21 mouse cellular contexts compared by ENCODE assay signal in genomic region chrX:143216626-143217025, GRCm38 (mm10).
A peak's percentile ranks its signal among the peaks of the same experiment; 100 is the strongest.
DNase-seq lines count a peak whose midpoint lies in the region; ATAC-seq and TF ChIP-seq lines count a peak whose summit lies in the region.
"Had no signal": no experiment of that assay in that cellular context is flagged by ENCODE, and none has a peak within 500 bp of the region (broad histone marks: within the 10 kb centered on the region; RNA-seq: fewer than 3 reads in every experiment).

No protein-coding gene starts in this region.

- DNase-seq in CH12.LX (ENCODE audit: extremely low read depth) (no peak), MEL (ENCODE audit: low read depth, low spot score) (no peak)
- DNase-seq in adrenal gland, adult 18-20 months (ENCODE audit: low spot score in 2 of 2): no peak
- DNase-seq: adrenal gland, adult 2 months; adrenal gland, adult 8-10 months; adrenal gland, postnatal 10 days; adrenal gland, postnatal 14 days; adrenal gland, postnatal 25 days; adrenal gland, postnatal 36 days; B cell, adult 2 months; cerebellum, adult 11 months; cerebellum, adult 11-12 months; cerebellum, adult 18-20 months; cerebellum, adult 2 months; cerebellum, adult 8-10 months; cerebellum, adult 9-10 months had no signal

- H3K4me1 ChIP-seq in CH12.LX (ENCODE audit: control insufficient read depth in 1 of 2, insufficient read depth in 2 of 2) (no peaks in the 10 kb centered on the region), MEL (ENCODE audit: control insufficient read depth in 1 of 2, insufficient read depth in 2 of 2, low read length in 2 of 2) (no peaks in the 10 kb centered on the region)
- no peaks in the 10 kb centered on the region for H3K4me1 ChIP-seq in intestine, embryonic 16.5 days (ENCODE audit: control insufficient read depth, insufficient read depth, low read length)

- no peak overlapping the region for H3K27ac ChIP-seq in CH12.LX (ENCODE audit: insufficient read depth, low read depth)
- no peak overlapping the region for H3K27ac ChIP-seq in MEL (ENCODE audit: control insufficient read depth, low read depth, low read length)
- no peak overlapping the region for H3K27ac ChIP-seq in intestine, embryonic 16.5 days (ENCODE audit: low read length)

- TF ChIP-seq RAD21 in CH12.LX (IDR thresholded peaks at IDR 0.05; ENCODE audit: low read depth, low read length) (no peak), MEL (IDR thresholded peaks at IDR 0.05; ENCODE audit: low read depth, low read length) (no peak)

- TF ChIP-seq POLR2A in CH12.LX (IDR thresholded peaks at IDR 0.05; ENCODE audit: low read depth, low read length) (no peak), MEL (IDR thresholded peaks at IDR 0.05; ENCODE audit: control insufficient read depth in 1 of 2, insufficient read depth in 1 of 2, low read depth in 1 of 2, low read length in 2 of 2, poor library complexity in 1 of 2) (no peak)

- WGBS in intestine, embryonic 16.5 days: 77% methylated on average over 1 of the region's 1 CpGs

- H3K9ac ChIP-seq in CH12.LX (ENCODE audit: insufficient read depth, low read depth) (no peak overlapping the region), MEL (ENCODE audit: control insufficient read depth, low read depth, low read length, poor library complexity, severe bottlenecking) (no peak overlapping the region)
- H3K9ac ChIP-seq in intestine, embryonic 16.5 days (ENCODE audit: low read depth, low read length): no peak overlapping the region

- dilution Hi-C loops in CH12.LX (cut with MboI; ENCODE audit: extremely low pct_ligation_motif_present, extremely low pct_unique_long_range_greater_than_20kb, low sequenced_read_pairs): no loop called here

- H3K27me3 ChIP-seq in CH12.LX (replicated peaks): no peaks in the 10 kb centered on the region
- no peaks in the 10 kb centered on the region for H3K27me3 ChIP-seq in MEL (ENCODE audit: control insufficient read depth in 1 of 2, insufficient read depth in 2 of 2, low read length in 2 of 2)
- H3K27me3 ChIP-seq in intestine, embryonic 16.5 days (replicated peaks; ENCODE audit: control insufficient read depth, insufficient read depth, low read length): no peaks in the 10 kb centered on the region

- H3K4me2 ChIP-seq in CH12.LX (ENCODE audit: insufficient read depth, low read depth, poor library complexity, severe bottlenecking): no peak overlapping the region
- no peak overlapping the region for H3K4me2 ChIP-seq in intestine, embryonic 16.5 days (ENCODE audit: low read depth, low read length)

- H3K9me3 ChIP-seq in CH12.LX (replicated peaks; ENCODE audit: low read length): no peaks in the 10 kb centered on the region
- H3K9me3 ChIP-seq in MEL (replicated peaks; ENCODE audit: insufficient read depth, low read length): no peaks in the 10 kb centered on the region
- H3K9me3 ChIP-seq in intestine, embryonic 16.5 days (ENCODE audit: control insufficient read depth, low read length): no peaks in the 10 kb centered on the region
- H3K9me3 ChIP-seq: G1E had no signal

- H3K79me2 ChIP-seq in CH12.LX (replicated peaks; ENCODE audit: control insufficient read depth, extremely low read depth, insufficient read depth, poor library complexity, severe bottlenecking) (no peaks in the 10 kb centered on the region), MEL (ENCODE audit: control insufficient read depth, insufficient read depth, low read length, poor library complexity) (no peaks in the 10 kb centered on the region)

- in situ Hi-C loops in CH12.LX (cut with MboI; ENCODE audit: low pct_ligation_motif_present, low pct_unique_long_range_greater_than_20kb, low sequenced_read_pairs): no loop called here

- H3K36me3 ChIP-seq in CH12.LX (replicated peaks in 1 of 2; ENCODE audit: control insufficient read depth in 1 of 2, insufficient read depth in 1 of 2, low read length in 1 of 2) (no peaks in the 10 kb centered on the region), MEL (ENCODE audit: control insufficient read depth in 1 of 2, insufficient read depth in 2 of 2, low read length in 2 of 2) (no peaks in the 10 kb centered on the region)
- no peaks in the 10 kb centered on the region for H3K36me3 ChIP-seq in intestine, embryonic 16.5 days (ENCODE audit: control insufficient read depth, insufficient read depth, low read length)
- H3K36me3 ChIP-seq: G1E had no signal

- no peak overlapping the region for H3K4me3 ChIP-seq in CH12.LX (replicated peaks in 1 of 3; ENCODE audit: low read depth in 2 of 3, low read length in 2 of 3, poor library complexity in 1 of 3)
- no peak overlapping the region for H3K4me3 ChIP-seq in MEL (ENCODE audit: control insufficient read depth in 1 of 2, insufficient read depth in 1 of 2, low read depth in 2 of 2, low read length in 2 of 2)
- H3K4me3 ChIP-seq in intestine, embryonic 16.5 days (ENCODE audit: low read length): no peak overlapping the region

- TF ChIP-seq CTCF in CH12.LX (conservative IDR thresholded peaks at IDR 0.05 in 1 of 2, IDR thresholded peaks at IDR 0.05 in 1 of 2; ENCODE audit: low read depth in 2 of 2, low read length in 2 of 2): no peak
- TF ChIP-seq CTCF in MEL (IDR thresholded peaks at IDR 0.05 in 2 of 3, conservative IDR thresholded peaks at IDR 0.05 in 1 of 3; ENCODE audit: control insufficient read depth in 1 of 3, insufficient read depth in 1 of 3, low read depth in 2 of 3, low read length in 3 of 3, poor library complexity in 1 of 3, severe bottlenecking in 1 of 3): no peak

- TF ChIP-seq EP300 in CH12.LX (IDR thresholded peaks at IDR 0.05; ENCODE audit: low read length): no peak
- no peak for TF ChIP-seq EP300 in MEL (IDR thresholded peaks at IDR 0.05; ENCODE audit: low read depth in 1 of 2, low read length in 2 of 2)

- no peak for ATAC-seq in intestine, embryonic 16.5 days
- ATAC-seq: activated CD4-positive, CD25-positive, alpha-beta regulatory T cell, adult 4 months; CD4-positive, CD25-positive, alpha-beta regulatory T cell, adult 4 months; Patski had no signal

TF ChIP-seq in CH12.LX, 34 proteins besides CTCF, POLR2A, EP300 and RAD21:
- TF ChIP-seq RCOR1 (conservative IDR thresholded peaks at IDR 0.05; ENCODE audit: low read depth, low read length) (no peak), HCFC1 (IDR thresholded peaks at IDR 0.05; ENCODE audit: low read depth, low read length) (no peak), ZKSCAN1 (IDR thresholded peaks at IDR 0.05; ENCODE audit: borderline replicate concordance, low read depth, low read length) (peak; percentile 57), BHLHE40 (IDR thresholded peaks at IDR 0.05; ENCODE audit: low read depth, low read length) (no peak), SIN3A (IDR thresholded peaks at IDR 0.05; ENCODE audit: low read length) (no peak)
TF ChIP-seq in CH12.LX: peak in this region for 1.

TF ChIP-seq in MEL, 35 proteins besides CTCF, POLR2A, EP300 and RAD21:
- TF ChIP-seq JUND (IDR thresholded peaks at IDR 0.05; ENCODE audit: low read depth, low read length): no peak
- TF ChIP-seq ZKSCAN1 (IDR thresholded peaks at IDR 0.05; ENCODE audit: low read depth, low read length): peak; percentile 89

Comparison
In these comparisons a context has a peak if more than half of its experiments do, and no peak if none do; other contexts are left out.
1. Of the 35 proteins assayed by ChIP-seq in both MEL and CH12.LX: peak only in MEL: none; only in CH12.LX: none; in both: ZKSCAN1; in neither: 34.